Mouse (Mus musculus) layer of hippocampus, postnatal 14 days (tissue): Measurements from ENCODE around the gene Stk17b. TPM values are rescaled to one million over a fixed set of nuclear protein-coding genes. Genes with fewer than 3 reads are reported as not detected.

ENCODE experiments used
- DNase-seq, 2 experiments: peaks; one replicate each; pipeline ENCODE4 v3.0.0; 2021 to 2022; ENCODE audit warnings: low spot score in 2 of 2, mixed read lengths in 1 of 2
- long read RNA-seq, 2 experiments: library from polyadenylated mRNA; stranded (forward); transcript quantifications; one replicate each; pipeline ENCODE4 v2.0.0; 2021
- total RNA-seq, 2 experiments: library from RNA; stranded (reverse); gene quantifications; 2 replicates each; pipeline ENCODE4 v1.2.3; 2021

Stk17b gene
- 1 to 10 TPM; 5.6 to 7.2 TPM for total RNA-seq
- long read RNA-seq, experiment 1, partial matches to known transcripts, result 4 of 4 reads
- long read RNA-seq, experiment 1, other reads (novel, unspliced or antisense), result 0 of 4 reads
- long read RNA-seq, experiment 2, partial matches to known transcripts, result 7 of 10 reads
- long read RNA-seq, experiment 2, other reads (novel, unspliced or antisense), result 0 of 10 reads

- DNase-seq, result peak; percentile 61 to 81
Observed at GRCm38 (mm10) chr1:53784721-53785418, at the start of gene Stk17b. Stk17b (minus strand) TSS chr1:53785224.

- DNase-seq, result no peak
Observed at GRCm38 (mm10) chr1:53830286-53830685, 45.3 kb upstream of the Stk17b start.

- DNase-seq, result peak in 1 of 2 experiments; percentile 13
Observed at GRCm38 (mm10) chr1:53829089-53829488, 44.1 kb upstream of the Stk17b start.

GRCm38 (mm10) chr1:53824446-53825337 is 39.7 kb upstream of the Stk17b start:
- DNase-seq, result no peak

- peak; percentile 24 to 61 for DNase-seq
Observed at GRCm38 (mm10) chr1:53823687-53824445, 38.8 kb upstream of the Stk17b start.

GRCm38 (mm10) chr1:53821983-53822382 is 37.0 kb upstream of the Stk17b start:
- DNase-seq, result no peak

GRCm38 (mm10) chr1:53820041-53820632 is 35.1 kb upstream of the Stk17b start:
- DNase-seq, result peak in 1 of 2 experiments; percentile 16

- DNase-seq, result peak in 1 of 2 experiments; percentile 6
Observed at GRCm38 (mm10) chr1:53818072-53818862, 33.2 kb upstream of the Stk17b start.

- peak in 1 of 2 experiments; percentile 5 for DNase-seq
Observed at GRCm38 (mm10) chr1:53816353-53816752, 31.3 kb upstream of the Stk17b start.

GRCm38 (mm10) chr1:53814077-53814705 is 29.2 kb upstream of the Stk17b start:
- DNase-seq, result no peak

- no peak for DNase-seq
Observed at GRCm38 (mm10) chr1:53811919-53812318, 26.9 kb upstream of the Stk17b start.

GRCm38 (mm10) chr1:53808229-53808628 is 23.2 kb upstream of the Stk17b start:
- no peak for DNase-seq

GRCm38 (mm10) chr1:53797811-53798210 is 12.8 kb upstream of the Stk17b start:
- DNase-seq, result no peak

- DNase-seq, result no peak
Observed at GRCm38 (mm10) chr1:53797074-53797473, 12.1 kb upstream of the Stk17b start.

GRCm38 (mm10) chr1:53796271-53796670 is 11.2 kb upstream of the Stk17b start:
- no peak for DNase-seq

GRCm38 (mm10) chr1:53795591-53795990 is 10.6 kb upstream of the Stk17b start:
- DNase-seq, result no peak

- no peak for DNase-seq
Observed at GRCm38 (mm10) chr1:53795081-53795480, 10.1 kb upstream of the Stk17b start.

- no peak for DNase-seq
Observed at GRCm38 (mm10) chr1:53794279-53794678, 9.3 kb upstream of the Stk17b start.

GRCm38 (mm10) chr1:53791343-53791742 is 6.3 kb upstream of the Stk17b start:
- DNase-seq, result no peak
